Mouse (Mus musculus) heart, embryonic 10.5 days (tissue): ENCODE results near the gene Gm13289. TPM values are rescaled to one million over a fixed set of nuclear protein-coding genes. Genes with fewer than 3 reads are reported as not detected.
"Not testable (repeated sequence)": the region's sequence is repeated elsewhere in the genome, so short reads cannot be mapped to it uniquely, and the experiment has no call there.

Experiments used
- DNase-seq: peaks from one replicate; pipeline ENCODE4 v3.0.0-alpha.2; 2017; ENCODE audit warnings: low spot score
- H3K27ac ChIP-seq: fragments of 300-500 bp; sonication (generic); 2 replicates; pipeline ENCODE4 v1.5.1; 2016; ENCODE audit warnings: mild to moderate bottlenecking
- H3K27me3 ChIP-seq: fragments of 300-500 bp; sonication (generic); 2 replicates; pipeline ENCODE4 v1.6.1; 2016; ENCODE audit warnings: mild to moderate bottlenecking; ENCODE audit not compliant: poor library complexity, insufficient read depth, severe bottlenecking
- H3K36me3 ChIP-seq: fragments of 300-500 bp; sonication (generic); 2 replicates; pipeline ENCODE4 v1.6.1; 2016; ENCODE audit warnings: mild to moderate bottlenecking, moderate library complexity
- H3K4me1 ChIP-seq: fragments of 300-500 bp; sonication (generic); 2 replicates; pipeline ENCODE4 v1.6.1; 2016; ENCODE audit warnings: mild to moderate bottlenecking
- H3K4me3 ChIP-seq: fragments of 300-500 bp; sonication (generic); 2 replicates; pipeline ENCODE4 v1.5.1; 2016; ENCODE audit warnings: mild to moderate bottlenecking, moderate library complexity
- H3K9me3 ChIP-seq: fragments of 300-500 bp; sonication (generic); 2 replicates; pipeline ENCODE4 v1.6.1; 2016; ENCODE audit warnings: mild to moderate bottlenecking, moderate library complexity
- WGBS: fragments of 180-500 bp; shearing (Covaris S2); methylation state at CpG from one replicate; pipeline ENCODE4 v1.1.7; 2016; 5-methylcytosine and 5-hydroxymethylcytosine counted together
- polyA plus RNA-seq: library from polyadenylated mRNA; unstranded; fragments of >200 nt; fragmentation: Nextera tagmentation; extraction: Ambion mirVana; gene quantifications from 2 replicates; pipeline ENCODE4 v1.2.1, GENCODE M21; 2016

The Gm13289 gene
- polyA plus RNA-seq, 1 experiment from 2014 or later, result not detected

- DNase-seq, result peak; percentile 83
- H3K27me3 ChIP-seq, H3K27ac ChIP-seq, H3K36me3 ChIP-seq, H3K9me3 ChIP-seq, H3K4me1 ChIP-seq: not testable (repeated sequence)
- peak overlapping the region; percentile 44 for H3K4me3 ChIP-seq
- WGBS, result under 1% methylated on average over 23 of the region's 28 CpGs
Measured at GRCm38 (mm10) chr4:88760431-88760830, 16.3 kb upstream of the Gm13289 start.

GRCm38 (mm10) chr4:88761776-88762175 lies 14.9 kb upstream of the Gm13289 start:
- not testable (repeated sequence) for H3K4me1 ChIP-seq, H3K36me3 ChIP-seq, H3K4me3 ChIP-seq, H3K27ac ChIP-seq, H3K27me3 ChIP-seq, DNase-seq, H3K9me3 ChIP-seq
- WGBS, result 64% methylated on average over 6 of the region's 8 CpGs

DNA sequence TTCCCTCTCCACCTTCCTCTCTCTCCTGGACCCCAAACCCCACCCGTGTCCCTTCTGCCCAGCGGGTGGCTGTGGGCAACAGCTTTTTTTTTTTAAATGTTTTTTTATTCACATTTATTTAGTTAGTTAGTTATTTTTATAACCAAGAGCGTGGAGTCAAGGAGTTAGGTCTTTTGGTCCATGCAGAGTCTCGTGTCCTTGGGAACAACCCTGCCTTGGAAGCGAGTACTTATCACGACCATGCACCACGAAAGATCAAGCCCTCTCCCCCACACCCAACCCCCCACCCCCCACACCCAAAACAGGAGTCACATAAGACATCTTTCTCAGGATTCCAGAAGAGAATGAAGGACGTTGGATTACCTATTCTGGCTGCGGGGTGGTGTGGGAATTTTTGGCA lies 14.4 kb upstream of the Gm13289 start:
- not testable (repeated sequence) for H3K36me3 ChIP-seq, H3K27me3 ChIP-seq, DNase-seq, H3K27ac ChIP-seq, H3K4me3 ChIP-seq, H3K4me1 ChIP-seq, H3K9me3 ChIP-seq
- WGBS, result 39% methylated on average over 9 of the region's 9 CpGs

DNA sequence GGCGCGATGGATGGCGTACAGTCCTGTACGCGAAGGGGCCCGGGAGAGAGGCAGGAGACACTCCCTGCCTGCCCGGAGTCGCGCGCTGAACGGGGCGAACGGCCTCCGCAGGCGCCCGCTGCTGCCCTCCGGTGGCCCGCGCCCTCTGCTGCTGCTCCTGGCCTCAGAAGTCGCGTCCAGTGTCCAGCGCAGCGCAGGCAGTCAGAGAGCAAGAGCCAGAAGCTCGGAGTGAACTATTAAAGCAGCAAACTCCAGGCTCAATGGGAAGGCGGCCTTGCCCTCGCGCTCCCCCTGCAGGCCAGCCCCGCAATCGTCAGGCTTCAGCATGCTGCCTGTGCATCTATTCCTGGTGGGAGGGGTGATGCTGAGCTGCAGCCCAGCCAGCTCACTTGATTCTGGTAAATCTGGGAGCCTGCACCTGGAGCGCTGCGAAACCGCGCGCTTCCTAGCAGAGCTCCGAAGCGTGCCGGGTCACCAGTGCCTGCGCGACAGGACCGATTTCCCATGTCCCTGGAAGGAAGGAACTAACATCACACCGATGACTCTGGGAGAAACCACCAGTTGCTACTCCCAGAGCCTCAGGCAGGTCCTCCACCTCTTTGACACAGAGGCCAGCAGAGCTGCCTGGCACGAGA lies 13.2 kb upstream of the Gm13289 start:
- not testable (repeated sequence) for H3K27ac ChIP-seq, H3K9me3 ChIP-seq
- WGBS, result 3% methylated on average over 41 of the region's 42 CpGs

DNA sequence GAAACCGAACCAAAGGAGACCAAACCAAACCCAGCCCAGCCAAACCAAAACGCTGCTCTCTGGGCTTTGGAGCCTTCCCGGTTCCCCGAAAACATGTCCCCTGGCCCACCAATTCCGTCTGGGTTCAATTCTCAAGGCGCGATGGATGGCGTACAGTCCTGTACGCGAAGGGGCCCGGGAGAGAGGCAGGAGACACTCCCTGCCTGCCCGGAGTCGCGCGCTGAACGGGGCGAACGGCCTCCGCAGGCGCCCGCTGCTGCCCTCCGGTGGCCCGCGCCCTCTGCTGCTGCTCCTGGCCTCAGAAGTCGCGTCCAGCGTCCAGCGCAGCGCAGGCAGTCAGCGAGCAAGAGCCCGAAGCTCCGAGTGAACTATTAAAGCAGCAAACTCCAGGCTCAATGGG lies 3.2 kb upstream of the Gm13289 start, which contains the start of gene Gm13290:
Gene Gm13290 (plus strand): TSS at position 301 of the 400 bp plus-strand sequence.
- not testable (repeated sequence) for H3K36me3 ChIP-seq, H3K4me1 ChIP-seq
- no CpG with 5 or more reads among the region's 32 CpGs for WGBS

More for the DNA sequence above, 13.2 kb upstream of the Gm13289 start:
- H3K27me3 ChIP-seq, H3K36me3 ChIP-seq, H3K4me1 ChIP-seq: not testable (repeated sequence)
- peak; percentile 88 for DNase-seq
- H3K4me3 ChIP-seq, result peak overlapping the region; percentile 40

GRCm38 (mm10) chr4:88779550-88779949 lies 2.8 kb downstream of the Gm13289 start, which contains the start of gene Gm13272:
Gene Gm13272 (plus strand): TSS chr4:88779850.
- H3K4me1 ChIP-seq, H3K27me3 ChIP-seq, DNase-seq, H3K36me3 ChIP-seq, H3K9me3 ChIP-seq, H3K27ac ChIP-seq, H3K4me3 ChIP-seq: not testable (repeated sequence)
- no CpG with 5 or more reads among the region's 29 CpGs for WGBS

More for the DNA sequence above, 3.2 kb upstream of the Gm13289 start, which contains the start of gene Gm13290:
- H3K27ac ChIP-seq, H3K27me3 ChIP-seq, H3K9me3 ChIP-seq, H3K4me3 ChIP-seq, DNase-seq: not testable (repeated sequence)

GRCm38 (mm10) chr4:88780320-88780719 lies 3.6 kb downstream of the Gm13289 start:
- H3K36me3 ChIP-seq, H3K4me1 ChIP-seq, DNase-seq, H3K9me3 ChIP-seq, H3K27me3 ChIP-seq, H3K4me3 ChIP-seq, H3K27ac ChIP-seq: not testable (repeated sequence)
- 39% methylated on average over 16 of the region's 18 CpGs for WGBS

- H3K27ac ChIP-seq, H3K27me3 ChIP-seq, H3K36me3 ChIP-seq, H3K9me3 ChIP-seq, H3K4me1 ChIP-seq, DNase-seq, H3K4me3 ChIP-seq: not testable (repeated sequence)
- 19% methylated on average over 4 of the region's 7 CpGs for WGBS
Measured at GRCm38 (mm10) chr4:88781831-88782230, 5.1 kb downstream of the Gm13289 start, which contains the start of gene Ifnz. Gene Ifnz (plus strand): TSS chr4:88782131.

DNA sequence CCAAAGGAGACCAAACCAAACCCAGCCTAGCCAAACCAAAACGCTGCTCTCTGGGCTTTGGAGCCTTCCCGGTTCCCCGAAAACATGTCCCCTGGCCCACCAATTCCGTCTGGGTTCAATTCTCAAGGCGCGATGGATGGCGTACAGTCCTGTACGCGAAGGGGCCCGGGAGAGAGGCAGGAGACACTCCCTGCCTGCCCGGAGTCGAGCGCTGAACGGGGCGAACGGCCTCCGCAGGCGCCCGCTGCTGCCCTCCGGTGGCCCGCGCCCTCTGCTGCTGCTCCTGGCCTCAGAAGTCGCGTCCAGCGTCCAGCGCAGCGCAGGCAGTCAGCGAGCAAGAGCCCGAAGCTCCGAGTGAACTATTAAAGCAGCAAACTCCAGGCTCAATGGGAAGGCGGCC lies 5.6 kb downstream of the Gm13289 start:
- not testable (repeated sequence) for H3K4me1 ChIP-seq, H3K27me3 ChIP-seq, H3K4me3 ChIP-seq, H3K27ac ChIP-seq, H3K9me3 ChIP-seq, DNase-seq, H3K36me3 ChIP-seq
- 2% methylated on average over 17 of the region's 31 CpGs for WGBS

- not testable (repeated sequence) for H3K27ac ChIP-seq, H3K36me3 ChIP-seq, H3K9me3 ChIP-seq, H3K4me1 ChIP-seq, DNase-seq, H3K4me3 ChIP-seq, H3K27me3 ChIP-seq
- WGBS, result no CpG with 5 or more reads among the region's 27 CpGs
Measured at GRCm38 (mm10) chr4:88785409-88785808, 8.7 kb downstream of the Gm13289 start, which contains the start of gene Gm13276. Gene Gm13276 (plus strand): TSS chr4:88785709.

DNA sequence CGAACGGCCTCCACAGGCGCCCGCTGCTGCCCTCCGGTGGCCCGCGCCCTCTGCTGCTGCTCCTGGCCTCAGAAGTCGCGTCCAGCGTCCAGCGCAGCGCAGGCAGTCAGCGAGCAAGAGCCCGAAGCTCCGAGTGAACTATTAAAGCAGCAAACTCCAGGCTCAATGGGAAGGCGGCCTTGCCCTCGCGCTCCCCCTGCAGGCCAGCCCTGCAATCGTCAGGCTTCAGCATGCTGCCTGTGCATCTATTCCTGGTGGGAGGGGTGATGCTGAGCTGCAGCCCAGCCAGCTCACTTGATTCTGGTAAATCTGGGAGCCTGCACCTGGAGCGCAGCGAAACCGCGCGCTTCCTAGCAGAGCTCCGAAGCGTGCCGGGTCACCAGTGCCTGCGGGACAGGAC lies 11.7 kb downstream of the Gm13289 start, which contains the start of gene Gm13277:
Gene Gm13277 (plus strand): TSS at position 231 of the 400 bp plus-strand sequence.
- WGBS, result 0% methylated on average over 3 of the region's 28 CpGs
- H3K27me3 ChIP-seq, H3K9me3 ChIP-seq, H3K27ac ChIP-seq, H3K36me3 ChIP-seq, H3K4me1 ChIP-seq, DNase-seq, H3K4me3 ChIP-seq: not testable (repeated sequence)

GRCm38 (mm10) chr4:88791250-88791649 lies 14.5 kb downstream of the Gm13289 start, which contains the start of gene Gm13278:
Gene Gm13278 (plus strand): TSS chr4:88791550.
- H3K36me3 ChIP-seq, H3K4me3 ChIP-seq, DNase-seq, H3K4me1 ChIP-seq, H3K27ac ChIP-seq, H3K9me3 ChIP-seq, H3K27me3 ChIP-seq: not testable (repeated sequence)
- WGBS, result no CpG with 5 or more reads among the region's 28 CpGs

- not testable (repeated sequence) for H3K36me3 ChIP-seq
Measured at GRCm38 (mm10) chr4:88793936-88794675, 17.4 kb downstream of the Gm13289 start, which contains the start of gene Gm13275. Gene Gm13275 (plus strand): TSS chr4:88794487.

More at GRCm38 (mm10) chr4:88793936-88794675, 17.4 kb downstream of the Gm13289 start, which contains the start of gene Gm13275:
- H3K27ac ChIP-seq, H3K4me1 ChIP-seq, DNase-seq, H3K9me3 ChIP-seq, H3K4me3 ChIP-seq, H3K27me3 ChIP-seq: not testable (repeated sequence)
- under 1% methylated on average over 19 of the region's 52 CpGs for WGBS
